Mouse (Mus musculus) limb, embryonic 15.5 days (tissue): ENCODE data around the gene St6galnac4. TPM values are rescaled to one million over a fixed set of nuclear protein-coding genes. Genes with fewer than 3 reads are reported as not detected.

Source experiments
- ATAC-seq: fragments of 200-750 bp; cut with Nextera tagmentation; 2 replicates; pipeline ENCODE4 v1.8.0; 2017; ENCODE audit warnings: low read depth, moderate TSS enrichment; ENCODE audit not compliant: insufficient number of reproducible peaks, low FRiP score, low TSS enrichment
- H3K27ac ChIP-seq: fragments of 300-500 bp; sonication (generic); 2 replicates; pipeline ENCODE4 v1.5.1; 2015; ENCODE audit warnings: moderate library complexity, mild to moderate bottlenecking, inconsistent platforms
- H3K27me3 ChIP-seq: fragments of 300-500 bp; sonication (generic); 2 replicates; pipeline ENCODE4 v1.6.1; 2015; ENCODE audit warnings: inconsistent platforms
- H3K36me3 ChIP-seq: fragments of 300-500 bp; sonication (generic); 2 replicates; pipeline ENCODE4 v1.6.1; 2015; ENCODE audit warnings: inconsistent platforms
- H3K4me1 ChIP-seq: fragments of 300-500 bp; sonication (generic); 2 replicates; pipeline ENCODE4 v1.6.1; 2015; ENCODE audit warnings: inconsistent platforms
- H3K4me2 ChIP-seq: fragments of 300-500 bp; sonication (generic); 2 replicates; pipeline ENCODE4 v1.6.1; 2015; ENCODE audit warnings: mild to moderate bottlenecking, inconsistent platforms
- H3K4me3 ChIP-seq: fragments of 300-500 bp; sonication (generic); 2 replicates; pipeline ENCODE4 v1.5.1; 2015; ENCODE audit warnings: mild to moderate bottlenecking, inconsistent platforms
- H3K9ac ChIP-seq: fragments of 300-500 bp; sonication (generic); 2 replicates; pipeline ENCODE4 v1.6.1; 2015; ENCODE audit warnings: inconsistent platforms
- H3K9me3 ChIP-seq: fragments of 300-500 bp; sonication (generic); 2 replicates; pipeline ENCODE4 v1.6.1; 2016; ENCODE audit warnings: inconsistent platforms
- WGBS: fragments of 180-500 bp; shearing (Covaris S2); methylation state at CpG from one replicate; pipeline ENCODE4 v1.1.7; 2015; 5-methylcytosine and 5-hydroxymethylcytosine counted together
- polyA plus RNA-seq: library from polyadenylated mRNA; unstranded; fragments of >200 nt; fragmentation: Nextera tagmentation; extraction: Ambion mirVana; gene quantifications from 2 replicates; pipeline ENCODE4 v1.2.1, GENCODE M21; 2015

Gene St6galnac4
- polyA plus RNA-seq, 1 experiment from 2014 or later = 33.8 TPM

- peak within 1 kb of the TSS; percentile 41 for H3K4me3 ChIP-seq
- peaks cover 37% of the 10 kb centered on the region for H3K4me1 ChIP-seq
- no peak within 1 kb of the TSS for H3K9ac ChIP-seq
- H3K36me3 ChIP-seq = peaks cover 18% of the 10 kb centered on the region
- peak within 1 kb of the TSS; percentile 94 for H3K4me2 ChIP-seq
- ATAC-seq = no peak
- H3K27ac ChIP-seq = no peak within 1 kb of the TSS
- WGBS = 80% methylated on average over 6 of the region's 6 CpGs
- no peaks in the 10 kb centered on the region for H3K9me3 ChIP-seq
- peaks cover 16% of the 10 kb centered on the region; the same call in 1 of the 2 replicates for H3K27me3 ChIP-seq
Observed at GRCm38 (mm10) chr2:32574497-32574896, 12.4 kb upstream of the St6galnac4 start, which contains the start of gene Pip5kl1. Pip5kl1 (plus strand) TSS chr2:32574797.

- Histone ChIP-seq H3K27ac (no peak overlapping the region), H3K9me3 (no peaks in the 10 kb centered on the region), H3K36me3 (peaks cover 18% of the 10 kb centered on the region), H3K9ac (no peak overlapping the region), H3K27me3 (peaks cover 20% of the 10 kb centered on the region), H3K4me2 (peak overlapping the region; percentile 94), H3K4me3 (peak overlapping the region; percentile 41), H3K4me1 (peaks cover 37% of the 10 kb centered on the region)
- WGBS = under 1% methylated on average over 26 of the region's 26 CpGs
- no peak for ATAC-seq
Observed at GRCm38 (mm10) chr2:32574901-32575585, 11.9 kb upstream of the St6galnac4 start.

DNA sequence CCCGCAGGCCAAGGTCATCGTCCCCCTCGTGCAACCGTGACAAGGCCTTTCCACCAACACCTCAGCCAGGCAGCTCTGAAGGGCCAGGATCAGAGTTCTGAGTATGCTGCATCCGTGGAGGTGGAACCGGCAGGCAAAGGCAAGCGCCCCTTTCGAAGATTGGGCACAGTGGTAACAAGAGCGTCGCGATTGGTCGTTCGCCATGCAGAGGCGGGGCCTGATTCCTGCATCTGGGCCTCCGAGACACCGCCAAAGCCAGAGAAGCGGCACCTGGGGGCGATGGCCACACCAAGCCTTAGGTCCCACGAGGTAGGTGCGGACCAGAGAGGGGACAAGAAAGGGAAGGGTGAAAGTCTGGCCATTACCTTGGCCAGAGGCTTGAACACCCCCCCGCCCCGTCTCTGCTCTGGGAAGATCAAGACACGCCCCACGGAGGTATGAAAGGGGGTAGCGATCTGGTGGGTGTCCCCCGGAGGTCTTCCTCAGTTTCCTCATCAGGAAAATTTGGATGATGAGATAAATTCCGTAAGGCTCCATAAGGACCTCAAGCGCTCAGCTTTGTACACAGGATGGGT is 11.2 kb upstream of the St6galnac4 start, which contains the start of gene 9430097D07Rik:
9430097D07Rik (minus strand) TSS at position 99 of the 575 bp plus-strand sequence.
- Histone ChIP-seq H3K4me3 (peak within 1 kb of the TSS; percentile 41), H3K9me3 (no peaks in the 10 kb centered on the region), H3K9ac (no peak within 1 kb of the TSS), H3K36me3 (peaks cover 18% of the 10 kb centered on the region), H3K27ac (no peak within 1 kb of the TSS), H3K27me3 (peaks cover 24% of the 10 kb centered on the region), H3K4me1 (peaks cover 37% of the 10 kb centered on the region), H3K4me2 (peak within 1 kb of the TSS; percentile 94)
- ATAC-seq = no peak
- WGBS = 7% methylated on average over 28 of the region's 28 CpGs

DNA sequence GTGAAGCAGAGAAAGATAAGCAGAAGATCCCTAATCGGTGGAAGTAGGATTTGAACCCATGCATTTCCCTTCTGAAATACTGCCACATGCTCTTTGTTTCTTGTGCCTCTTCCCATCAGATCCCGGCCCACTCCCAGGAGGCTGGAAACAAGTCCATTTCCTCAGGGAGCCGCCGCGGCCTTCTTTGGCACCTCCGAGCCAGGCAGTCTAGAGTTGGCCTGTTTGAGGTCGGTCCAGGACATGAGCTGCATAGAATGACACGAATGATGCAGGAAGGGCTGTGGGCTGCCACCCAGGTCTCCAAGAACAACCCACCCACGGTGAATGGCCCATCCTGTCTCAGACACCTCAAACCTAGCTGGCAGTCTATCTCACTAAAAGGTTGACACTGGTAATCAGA is 10.4 kb upstream of the St6galnac4 start:
- no peak overlapping the region for H3K4me2 ChIP-seq

GRCm38 (mm10) chr2:32578146-32579046 is 8.5 kb upstream of the St6galnac4 start:
- H3K36me3 ChIP-seq = peaks cover 4% of the 10 kb centered on the region
- H3K9me3 ChIP-seq = no peaks in the 10 kb centered on the region
- no peak overlapping the region for H3K4me2 ChIP-seq
- 30% methylated on average over 28 of the region's 30 CpGs for WGBS
- H3K27ac ChIP-seq = no peak overlapping the region
- peaks cover 24% of the 10 kb centered on the region for H3K27me3 ChIP-seq
- no peak overlapping the region for H3K9ac ChIP-seq
- H3K4me1 ChIP-seq = peaks cover 25% of the 10 kb centered on the region
- no peak overlapping the region for H3K4me3 ChIP-seq
- no peak for ATAC-seq

More for the DNA sequence above, 10.4 kb upstream of the St6galnac4 start:
- ATAC-seq = no peak
- H3K9ac ChIP-seq = no peak overlapping the region
- whole genome bisulfite sequencing = 87% methylated on average over 9 of the region's 9 CpGs
- H3K36me3 ChIP-seq = peaks cover 18% of the 10 kb centered on the region
- H3K27ac ChIP-seq = no peak overlapping the region
- no peaks in the 10 kb centered on the region for H3K9me3 ChIP-seq
- peaks cover 24% of the 10 kb centered on the region for H3K27me3 ChIP-seq
- H3K4me3 ChIP-seq = no peak overlapping the region
- peaks cover 31% of the 10 kb centered on the region for H3K4me1 ChIP-seq

DNA sequence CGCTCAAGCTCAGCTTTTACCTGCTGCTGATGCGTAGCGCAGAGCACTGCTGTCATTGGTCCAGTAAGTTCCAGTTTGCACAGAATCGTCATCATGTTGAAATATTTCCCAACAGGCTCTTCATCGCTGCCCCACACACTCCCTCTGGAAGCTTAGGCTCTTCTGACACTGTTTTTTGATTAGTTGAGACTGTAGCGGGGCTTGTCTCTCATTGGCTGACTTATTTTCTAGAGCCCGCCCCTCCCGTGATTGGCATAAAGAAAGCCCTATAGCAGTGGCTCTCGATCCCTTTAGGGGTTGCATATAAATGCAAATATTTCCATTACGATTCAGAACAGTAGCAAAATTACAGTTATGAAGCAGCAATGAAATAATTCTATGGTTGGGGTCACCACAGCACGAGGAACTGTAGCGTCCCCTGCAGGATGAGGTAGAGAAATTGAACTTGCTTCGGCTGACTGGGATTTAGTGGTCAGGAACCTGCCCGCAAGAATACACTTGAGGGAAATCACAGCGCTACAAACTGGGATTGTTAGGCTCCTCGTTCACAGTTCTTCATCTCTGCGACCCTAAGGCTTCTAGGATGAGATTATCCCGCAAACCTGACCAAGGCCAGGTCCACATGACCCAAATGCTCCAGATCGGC is 5.3 kb upstream of the St6galnac4 start:
- 38% methylated on average over 19 of the region's 19 CpGs for WGBS
- Histone ChIP-seq H3K4me1 (peaks cover 14% of the 10 kb centered on the region), H3K27me3 (peaks cover 21% of the 10 kb centered on the region), H3K27ac (no peak overlapping the region), H3K36me3 (no peaks in the 10 kb centered on the region), H3K9ac (no peak overlapping the region), H3K9me3 (no peaks in the 10 kb centered on the region), H3K4me2 (0 out of 2 replicates have a peak overlapping the region, but pooled peaks have one; percentile 0), H3K4me3 (peak overlapping the region; percentile 13; the same call in 1 of the 2 replicates)
- no peak for ATAC-seq

- peak; percentile 50; the same call in 1 of the 2 replicates for ATAC-seq
- Histone ChIP-seq H3K4me2 (peak overlapping the region; percentile 41), H3K4me1 (peaks cover 25% of the 10 kb centered on the region), H3K4me3 (peak overlapping the region; percentile 19), H3K27me3 (peaks cover 15% of the 10 kb centered on the region), H3K9ac (0 out of 2 replicates have a peak overlapping the region, but pooled peaks have one; percentile 11), H3K27ac (no peak overlapping the region), H3K9me3 (no peaks in the 10 kb centered on the region), H3K36me3 (no peaks in the 10 kb centered on the region)
- WGBS = 11% methylated on average over 37 of the region's 37 CpGs
Observed at GRCm38 (mm10) chr2:32582830-32583799, 3.8 kb upstream of the St6galnac4 start.

- 86% methylated on average over 7 of the region's 7 CpGs for WGBS
- H3K27ac ChIP-seq = no peak overlapping the region
- peaks cover 37% of the 10 kb centered on the region for H3K4me1 ChIP-seq
- H3K27me3 ChIP-seq = 0 out of 2 replicates have a peak, but pooled peaks cover 3% of the 10 kb centered on the region
- H3K9me3 ChIP-seq = no peaks in the 10 kb centered on the region
- H3K4me3 ChIP-seq = no peak overlapping the region
- no peak overlapping the region for H3K4me2 ChIP-seq
- peaks cover 3% of the 10 kb centered on the region; the same call in 1 of the 2 replicates for H3K36me3 ChIP-seq
- no peak for ATAC-seq
- no peak overlapping the region for H3K9ac ChIP-seq
Observed at GRCm38 (mm10) chr2:32585149-32585714, 1.7 kb upstream of the St6galnac4 start.

GRCm38 (mm10) chr2:32587731-32588321 is 931 bp downstream of the St6galnac4 start:
- WGBS = 21% methylated on average over 9 of the region's 9 CpGs
- peak overlapping the region; percentile 68; the same call in 1 of the 2 replicates for H3K27ac ChIP-seq

More at GRCm38 (mm10) chr2:32587731-32588321, 931 bp downstream of the St6galnac4 start:
- no peak for ATAC-seq
- Histone ChIP-seq H3K27me3 (no peaks in the 10 kb centered on the region), H3K4me2 (peak overlapping the region; percentile 66), H3K4me1 (peaks cover 42% of the 10 kb centered on the region), H3K36me3 (peaks cover 3% of the 10 kb centered on the region; the same call in 1 of the 2 replicates), H3K9ac (peak overlapping the region; percentile 52), H3K4me3 (peak overlapping the region; percentile 56), H3K9me3 (no peaks in the 10 kb centered on the region)
